Mouse (Mus musculus) embryonic fibroblast, embryonic 13.5 days (primary cell): ENCODE data around the gene Mpped1.

Experiments
- CTCF ChIP-seq: IDR thresholded peaks from 2 replicates; pipeline ENCODE4 v1.5.1; 2011; ENCODE audit warnings: mild to moderate bottlenecking, control low read depth, low read length, moderate library complexity, borderline replicate concordance; ENCODE audit not compliant: insufficient read depth
- POLR2A ChIP-seq: IDR thresholded peaks from 2 replicates; pipeline ENCODE4 v1.6.1; 2011; ENCODE audit warnings: low read depth, mild to moderate bottlenecking, control low read depth, low read length, moderate library complexity

DNA sequence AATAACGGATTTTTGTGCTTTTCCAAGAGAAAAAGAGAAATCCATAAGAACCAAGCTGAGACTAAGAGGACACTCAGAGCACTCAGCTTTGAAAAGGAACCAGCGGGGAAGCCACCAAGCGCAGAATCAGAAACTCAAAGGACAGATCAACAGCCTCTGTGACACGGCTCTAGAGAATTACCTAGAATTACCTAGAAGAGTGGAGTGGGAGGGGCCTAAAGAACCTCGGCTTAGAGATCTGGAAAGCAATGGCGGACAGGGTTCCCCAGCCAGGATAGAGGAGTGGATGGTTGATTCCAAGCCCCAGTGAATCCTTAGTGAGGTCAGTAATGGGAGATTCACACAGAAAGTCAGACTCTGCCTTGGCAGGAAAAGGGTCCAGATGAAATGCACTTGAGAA lies 30.3 kb upstream of the Mpped1 start:
- TF ChIP-seq CTCF, result no peak
- TF ChIP-seq POLR2A, result no peak
